Mouse (Mus musculus): ENCODE measurements at regions not wholly inside any gene's neighbourhood (a gene's known extent, or its start where the extent isn't known, plus 50 kb on each side); places are given as distances from the start of the nearest gene placed in this dataset.

DNA sequence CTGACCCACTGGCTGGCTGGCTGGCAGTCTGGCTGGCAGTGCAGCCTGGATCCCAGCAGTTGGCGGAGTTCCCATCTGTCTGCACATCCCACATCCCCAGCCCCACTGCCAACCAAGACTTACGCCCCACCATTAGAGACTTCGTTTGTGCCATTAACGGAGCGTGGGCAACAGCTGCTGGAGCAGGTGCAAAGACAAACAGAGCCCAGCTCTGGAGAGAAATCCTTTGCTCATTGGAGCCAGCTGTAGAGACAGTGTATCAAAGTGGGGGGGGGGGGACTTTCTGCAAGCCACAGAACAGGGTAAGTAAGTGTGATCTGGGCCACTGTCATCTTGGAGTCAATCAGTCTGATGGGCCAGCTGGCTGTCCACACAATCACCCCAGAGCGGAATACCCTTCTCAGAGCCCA is 52.3 kb downstream of the Rplp1 start:
- no peak overlapping the region for H3K4me3 ChIP-seq (ENCODE audit: low read depth, low read length)
- 37% methylated on average over 6 of the region's 6 CpGs for WGBS
- H3K27me3 ChIP-seq (ENCODE audit: insufficient read depth, low read length) = no peaks in the 10 kb centered on the region
- H3K4me1 ChIP-seq (ENCODE audit: insufficient read depth) = no peaks in the 10 kb centered on the region
- no peaks in the 10 kb centered on the region for H3K9me3 ChIP-seq (ENCODE audit: low read length)
- H3K36me3 ChIP-seq (ENCODE audit: insufficient read depth) = no peaks in the 10 kb centered on the region
- H3K27ac ChIP-seq (ENCODE audit: low read depth, low read length) = peak overlapping the region; percentile 35; the same call in 1 of the 2 replicates
- H3K4me2 ChIP-seq (ENCODE audit: low read depth) = no peak overlapping the region
- TF ChIP-seq CTCF (IDR thresholded peaks at IDR 0.05; ENCODE audit: low read depth) = no peak
- DNase-seq (peak; percentile 83), ATAC-seq (peak; percentile 94)
- no peak overlapping the region for H3K9ac ChIP-seq

GRCm38 (mm10) chr9:61860147-61860546 is 54.2 kb downstream of the Rplp1 start:
- TF ChIP-seq CTCF (IDR thresholded peaks at IDR 0.05; ENCODE audit: low read depth) = peak; percentile 88

DNA sequence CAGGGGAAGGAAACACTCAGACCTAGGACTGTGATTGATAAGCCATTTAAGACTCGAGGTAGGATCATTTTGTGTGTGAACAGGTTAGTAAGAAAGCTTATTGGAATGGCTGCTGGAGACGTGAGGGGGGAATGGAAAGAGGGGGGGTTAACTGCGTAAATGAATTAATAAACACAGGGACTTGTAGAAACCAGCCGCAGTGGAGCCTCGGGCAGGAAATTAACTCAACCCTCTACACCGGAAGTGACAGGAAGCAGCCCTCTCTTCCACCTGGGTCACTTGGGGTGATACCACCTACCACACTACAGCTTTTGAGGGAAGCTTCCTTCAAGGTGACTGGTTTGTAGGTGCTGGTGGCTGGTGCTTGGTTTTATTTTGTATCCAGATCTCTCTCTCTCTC is 54.9 kb downstream of the Rplp1 start:
- H3K36me3 ChIP-seq (ENCODE audit: insufficient read depth) = no peaks in the 10 kb centered on the region
- ATAC-seq (no peak), DNase-seq (no peak)
- 0 out of 2 replicates have a peak, but pooled peaks cover 3% of the 10 kb centered on the region for H3K4me1 ChIP-seq (ENCODE audit: insufficient read depth)
- no peak for TF ChIP-seq CTCF (IDR thresholded peaks at IDR 0.05; ENCODE audit: low read depth)
- WGBS = 65% methylated on average over 6 of the region's 6 CpGs
- H3K27ac ChIP-seq (ENCODE audit: low read depth, low read length) = no peak overlapping the region
- H3K9me3 ChIP-seq (ENCODE audit: low read length) = no peaks in the 10 kb centered on the region
- no peak overlapping the region for H3K4me3 ChIP-seq (ENCODE audit: low read depth, low read length)
- H3K9ac ChIP-seq = no peak overlapping the region
- H3K27me3 ChIP-seq (ENCODE audit: insufficient read depth, low read length) = no peaks in the 10 kb centered on the region
- H3K4me2 ChIP-seq (ENCODE audit: low read depth) = no peak overlapping the region

More at GRCm38 (mm10) chr9:61860147-61860546, 54.2 kb downstream of the Rplp1 start:
- Histone ChIP-seq H3K36me3 (ENCODE audit: insufficient read depth) (no peaks in the 10 kb centered on the region), H3K27ac (ENCODE audit: low read depth, low read length) (no peak overlapping the region), H3K4me1 (ENCODE audit: insufficient read depth) (0 out of 2 replicates have a peak, but pooled peaks cover 3% of the 10 kb centered on the region), H3K4me2 (ENCODE audit: low read depth) (no peak overlapping the region), H3K9ac (no peak overlapping the region), H3K27me3 (ENCODE audit: insufficient read depth, low read length) (no peaks in the 10 kb centered on the region), H3K9me3 (ENCODE audit: low read length) (no peaks in the 10 kb centered on the region), H3K4me3 (ENCODE audit: low read depth, low read length) (no peak overlapping the region)
- 34% methylated on average over 2 of the region's 2 CpGs for WGBS
- DNase-seq = peak; percentile 82
- ATAC-seq = no peak

DNA sequence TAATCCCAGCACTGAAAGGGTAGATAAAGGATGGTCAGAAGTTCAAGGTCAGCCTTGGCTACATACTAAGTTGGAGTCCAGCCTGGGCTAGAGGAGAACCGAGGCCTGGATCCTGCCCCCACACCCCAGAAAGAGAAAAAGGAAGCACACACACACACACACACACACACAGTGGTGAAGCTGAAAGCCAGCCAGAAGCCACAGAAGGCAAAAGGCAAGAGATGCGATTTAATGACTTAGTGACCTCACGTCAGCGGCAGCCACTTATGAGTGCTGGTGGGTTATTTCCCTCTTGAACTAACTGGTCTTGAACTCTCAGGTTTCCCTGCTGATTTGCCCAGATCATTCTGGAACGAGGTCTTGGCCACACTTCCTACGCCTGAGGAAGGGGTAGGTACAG is 56.5 kb downstream of the Rplp1 start:
- 94% methylated on average over 6 of the region's 6 CpGs for WGBS
- no peak overlapping the region for H3K27ac ChIP-seq (ENCODE audit: low read depth, low read length)
- H3K4me3 ChIP-seq (ENCODE audit: low read depth, low read length) = no peak overlapping the region
- no peak for TF ChIP-seq CTCF (IDR thresholded peaks at IDR 0.05; ENCODE audit: low read depth)
- H3K27me3 ChIP-seq (ENCODE audit: insufficient read depth, low read length) = no peaks in the 10 kb centered on the region
- no peaks in the 10 kb centered on the region for H3K9me3 ChIP-seq (ENCODE audit: low read length)
- H3K36me3 ChIP-seq (ENCODE audit: insufficient read depth) = no peaks in the 10 kb centered on the region
- H3K9ac ChIP-seq = no peak overlapping the region
- ATAC-seq (no peak), DNase-seq (no peak)
- no peak overlapping the region for H3K4me2 ChIP-seq (ENCODE audit: low read depth)
- H3K4me1 ChIP-seq (ENCODE audit: insufficient read depth) = 0 out of 2 replicates have a peak, but pooled peaks cover 3% of the 10 kb centered on the region

GRCm38 (mm10) chr9:61856686-61857085 is 57.7 kb downstream of the Rplp1 start:
- no peak for ATAC-seq
- TF ChIP-seq CTCF (IDR thresholded peaks at IDR 0.05; ENCODE audit: low read depth) = no peak

GRCm38 (mm10) chr9:61855686-61856085 is 58.7 kb downstream of the Rplp1 start:
- Histone ChIP-seq H3K27ac (ENCODE audit: low read depth, low read length) (no peak overlapping the region), H3K4me3 (ENCODE audit: low read depth, low read length) (no peak overlapping the region), H3K4me2 (ENCODE audit: low read depth) (no peak overlapping the region), H3K4me1 (ENCODE audit: insufficient read depth) (0 out of 2 replicates have a peak, but pooled peaks cover 3% of the 10 kb centered on the region), H3K36me3 (ENCODE audit: insufficient read depth) (no peaks in the 10 kb centered on the region), H3K27me3 (ENCODE audit: insufficient read depth, low read length) (no peaks in the 10 kb centered on the region), H3K9me3 (ENCODE audit: low read length) (no peaks in the 10 kb centered on the region), H3K9ac (no peak overlapping the region)
- WGBS = 48% methylated on average over 11 of the region's 11 CpGs
- no peak for TF ChIP-seq CTCF (IDR thresholded peaks at IDR 0.05; ENCODE audit: low read depth)
- peak; percentile 78 for ATAC-seq
- DNase-seq = peak; percentile 57

More at GRCm38 (mm10) chr9:61856686-61857085, 57.7 kb downstream of the Rplp1 start:
- H3K4me2 ChIP-seq (ENCODE audit: low read depth) = no peak overlapping the region
- H3K36me3 ChIP-seq (ENCODE audit: insufficient read depth) = no peaks in the 10 kb centered on the region
- 0 out of 2 replicates have a peak, but pooled peaks cover 3% of the 10 kb centered on the region for H3K4me1 ChIP-seq (ENCODE audit: insufficient read depth)
- 93% methylated on average over 1 of the region's 1 CpGs for WGBS
- no peak overlapping the region for H3K27ac ChIP-seq (ENCODE audit: low read depth, low read length)
- no peaks in the 10 kb centered on the region for H3K9me3 ChIP-seq (ENCODE audit: low read length)
- H3K4me3 ChIP-seq (ENCODE audit: low read depth, low read length) = no peak overlapping the region
- no peaks in the 10 kb centered on the region for H3K27me3 ChIP-seq (ENCODE audit: insufficient read depth, low read length)
- H3K9ac ChIP-seq = no peak overlapping the region
- DNase-seq = no peak

GRCm38 (mm10) chr9:61853841-61854240 is 60.5 kb downstream of the Rplp1 start:
- DNase-seq = peak; percentile 28

More at GRCm38 (mm10) chr9:61853841-61854240, 60.5 kb downstream of the Rplp1 start:
- 61% methylated on average over 4 of the region's 4 CpGs for WGBS
- Histone ChIP-seq H3K4me2 (ENCODE audit: low read depth) (no peak overlapping the region), H3K27ac (ENCODE audit: low read depth, low read length) (no peak overlapping the region), H3K4me3 (ENCODE audit: low read depth, low read length) (no peak overlapping the region), H3K9me3 (ENCODE audit: low read length) (no peaks in the 10 kb centered on the region), H3K27me3 (ENCODE audit: insufficient read depth, low read length) (no peaks in the 10 kb centered on the region), H3K36me3 (ENCODE audit: insufficient read depth) (no peaks in the 10 kb centered on the region), H3K9ac (no peak overlapping the region), H3K4me1 (ENCODE audit: insufficient read depth) (0 out of 2 replicates have a peak, but pooled peaks cover 3% of the 10 kb centered on the region)
- ATAC-seq = peak; percentile 32; the same call in 1 of the 2 replicates
- TF ChIP-seq CTCF (IDR thresholded peaks at IDR 0.05; ENCODE audit: low read depth) = no peak
